Mouse (Mus musculus) layer of hippocampus, postnatal 10 days (tissue): Measurements from ENCODE around the gene Efhd2. TPM values are rescaled to one million over a fixed set of nuclear protein-coding genes. Genes with fewer than 3 reads are reported as not detected.

ENCODE experiments used
- DNase-seq, 2 experiments: peaks; one replicate each; pipeline ENCODE4 v3.0.0; 2021; ENCODE audit warnings: low spot score in 2 of 2
- total RNA-seq, 2 experiments: library from RNA; stranded (reverse); gene quantifications; 2 replicates each; pipeline ENCODE4 v1.2.3; 2021

The Efhd2 gene
- total RNA-seq, 2 experiments from 2014 or later = 43.8 to 46.9 TPM

DNA sequence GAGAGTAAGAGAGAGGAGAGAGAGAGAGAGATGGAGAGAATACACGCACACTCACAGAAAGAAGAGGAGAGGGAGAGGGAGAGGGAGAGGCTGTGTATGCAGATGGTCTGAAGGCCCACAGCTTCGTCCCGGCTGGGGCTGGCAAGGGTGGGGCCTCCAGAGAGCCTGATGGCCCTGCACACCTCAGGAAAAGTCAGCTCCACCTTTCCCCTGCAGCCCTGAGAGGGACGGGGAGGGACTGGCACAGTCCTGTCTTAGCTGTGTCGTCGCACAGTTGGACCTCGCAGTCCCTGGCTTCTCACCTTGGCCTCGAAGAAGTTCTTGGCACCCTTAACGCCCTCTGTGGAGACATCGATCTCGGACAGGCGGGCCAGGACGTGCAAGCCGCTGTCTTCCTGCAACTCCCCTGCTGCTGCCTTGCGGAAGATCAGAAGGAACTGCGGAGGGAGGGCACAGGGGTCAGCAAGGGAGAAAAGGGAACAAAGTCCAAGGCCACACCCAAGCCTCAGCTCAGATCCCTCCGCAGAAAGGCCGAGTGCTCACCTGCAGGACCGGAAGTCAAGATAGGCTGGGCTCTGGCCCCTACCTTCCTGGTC lies 14.4 kb downstream of the Efhd2 start:
- no peak for DNase-seq

DNA sequence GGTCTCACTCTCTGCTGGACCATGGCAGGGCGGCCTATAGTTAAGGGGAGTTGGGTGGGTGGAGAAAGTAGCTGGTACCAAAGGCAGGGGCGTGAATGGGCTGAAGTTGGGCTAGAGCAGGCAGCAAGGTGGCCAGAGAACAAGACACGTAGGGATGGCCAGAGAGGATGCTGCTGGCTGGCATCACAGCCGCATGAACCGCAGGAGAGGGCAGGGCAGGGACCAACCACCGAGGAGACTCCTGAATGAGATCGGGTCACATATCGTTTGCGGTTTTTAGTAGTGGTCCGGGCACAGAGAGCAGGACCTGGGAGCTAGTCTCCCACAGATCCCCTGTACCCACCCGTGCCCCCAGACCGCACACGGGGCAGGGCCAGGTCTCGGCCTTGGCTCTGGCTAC lies 15.4 kb downstream of the Efhd2 start:
- no peak for DNase-seq

DNA sequence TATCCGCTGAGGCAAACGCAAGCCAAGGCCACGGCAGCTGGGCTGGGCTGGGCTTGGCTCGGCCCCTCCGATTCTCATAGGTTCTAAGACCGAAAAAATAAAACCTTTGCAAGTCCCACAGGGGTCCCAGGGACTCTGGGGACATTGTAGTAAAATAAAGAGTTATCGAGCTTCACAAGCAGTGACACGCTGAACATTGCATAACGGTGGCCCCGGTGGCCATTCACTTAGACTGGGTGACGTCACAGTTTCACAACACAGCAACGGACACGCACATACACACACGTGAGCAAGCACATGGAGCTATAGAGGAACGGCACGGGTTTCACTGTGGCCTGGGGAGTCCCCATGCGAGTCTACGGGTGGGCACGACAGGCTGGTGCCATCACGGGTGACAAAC lies 16.2 kb downstream of the Efhd2 start:
- DNase-seq = no peak

DNA sequence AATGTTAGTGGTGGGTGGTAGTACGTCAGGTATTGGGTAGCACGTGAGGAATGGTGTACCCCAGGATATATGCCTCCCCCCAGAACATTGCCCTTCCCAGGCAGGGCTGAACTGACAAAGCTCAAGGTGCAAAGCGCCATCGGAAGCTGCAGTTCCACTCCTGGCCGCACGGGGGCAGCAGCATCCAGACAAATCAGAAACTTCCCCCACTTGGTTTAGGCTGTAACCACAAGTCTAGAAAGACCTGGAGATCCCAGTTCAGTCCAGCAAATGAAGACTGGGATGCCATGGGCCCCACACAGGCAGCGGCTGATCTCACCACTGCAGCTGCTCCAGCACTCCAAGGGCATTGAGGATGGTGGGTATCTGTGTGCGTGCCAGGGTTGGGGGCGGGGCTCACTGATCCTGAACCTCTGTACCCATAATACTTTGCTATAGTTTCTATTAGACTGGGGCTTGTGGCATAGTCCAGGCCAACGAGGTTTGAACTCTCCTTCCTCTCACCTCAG lies 17.2 kb downstream of the Efhd2 start:
- DNase-seq = peak; percentile 91 to 92

GRCm38 (mm10) chr4:141853437-141853836 lies 21.3 kb downstream of the Efhd2 start:
- peak; percentile 75 to 79 for DNase-seq

DNA sequence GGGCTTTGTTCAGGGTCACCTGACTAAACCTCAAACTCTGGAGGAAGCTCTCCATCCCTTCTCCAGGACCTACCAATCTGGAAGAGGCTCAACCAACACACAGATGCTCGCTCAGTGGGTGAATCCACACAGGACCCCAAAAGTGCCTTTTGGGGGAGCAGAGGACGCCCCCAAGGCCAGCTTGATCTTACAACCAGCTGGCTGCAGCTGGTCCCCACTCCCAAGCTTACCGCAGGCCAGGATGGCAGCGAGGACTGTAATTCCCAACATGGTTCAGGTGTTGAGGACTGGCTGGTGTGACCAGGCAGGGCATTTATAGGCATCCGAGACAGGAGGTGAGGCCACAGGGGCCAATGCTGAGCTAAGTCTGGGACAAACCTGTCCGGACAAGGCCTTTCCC lies 28.7 kb downstream of the Efhd2 start, which contains the start of gene Ctrc:
TSS of gene Ctrc (minus strand) at position 361 of the 400 bp plus-strand sequence.
- no peak for DNase-seq

DNA sequence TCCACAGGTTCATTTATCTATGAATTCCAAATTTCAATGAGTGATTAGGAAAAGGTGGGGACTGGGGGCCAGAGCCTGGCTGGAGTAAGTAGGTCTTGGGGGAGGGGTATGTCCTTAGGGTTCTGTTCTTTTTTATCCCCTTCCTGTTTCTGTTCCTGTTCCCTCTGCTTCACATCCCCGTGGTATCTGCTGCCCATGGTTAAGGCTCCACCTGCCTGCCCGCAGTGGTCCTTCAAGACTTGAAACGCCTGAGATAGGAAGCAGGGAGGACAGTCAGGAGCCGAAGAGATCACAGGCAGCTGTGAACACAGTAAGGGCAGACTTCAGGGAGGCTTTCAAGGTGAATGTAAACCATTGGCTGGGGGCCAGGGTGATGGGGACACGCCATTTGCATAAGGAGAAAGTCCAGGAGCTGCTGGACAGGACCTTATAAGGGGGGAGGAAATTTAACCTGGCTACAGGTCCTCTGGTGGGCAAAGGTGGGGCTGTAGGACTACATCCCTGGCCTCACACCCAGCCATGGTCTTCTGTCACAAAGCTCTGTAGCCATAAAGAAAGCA lies 40.1 kb downstream of the Efhd2 start:
- no peak for DNase-seq

DNA sequence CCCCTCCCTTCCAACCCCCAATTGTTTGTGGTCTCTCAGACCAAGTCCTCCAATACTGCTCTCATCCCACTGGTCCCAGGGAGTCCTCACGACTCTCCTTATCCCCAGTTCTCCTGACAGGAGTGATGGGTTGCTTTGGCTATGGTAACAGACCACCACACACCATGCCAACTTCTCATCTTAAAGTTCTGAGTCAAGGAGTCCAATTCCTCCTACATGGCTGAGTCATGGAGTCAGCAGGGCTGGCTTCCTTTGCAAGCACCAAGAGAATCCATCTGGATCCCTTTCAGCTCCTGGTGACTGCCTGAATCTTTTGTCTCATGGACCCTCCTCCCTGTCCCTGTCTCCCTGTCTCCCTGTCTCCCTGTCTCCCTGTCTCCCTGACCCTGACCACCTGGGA lies 40.8 kb downstream of the Efhd2 start:
- DNase-seq = no peak

DNA sequence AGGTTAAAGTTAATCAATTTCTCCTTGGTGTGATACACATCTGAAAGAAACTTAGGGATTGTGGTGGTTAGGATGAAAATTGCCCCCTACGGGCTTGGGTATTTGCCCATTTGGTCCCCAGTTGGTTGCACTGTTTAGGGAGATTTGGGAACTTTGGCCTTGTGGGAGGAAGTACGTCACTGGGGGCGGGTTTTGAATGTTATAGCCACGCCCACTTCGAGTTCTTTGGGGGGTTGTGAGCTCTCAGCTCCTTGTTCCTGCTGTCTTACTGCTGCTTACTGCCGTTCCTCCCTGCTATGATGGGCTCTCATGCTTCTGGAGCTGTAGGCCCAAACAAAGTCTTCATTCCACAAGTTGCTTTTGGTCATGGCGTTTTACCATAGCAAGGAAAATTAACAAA lies 43.4 kb downstream of the Efhd2 start:
- DNase-seq = no peak

DNA sequence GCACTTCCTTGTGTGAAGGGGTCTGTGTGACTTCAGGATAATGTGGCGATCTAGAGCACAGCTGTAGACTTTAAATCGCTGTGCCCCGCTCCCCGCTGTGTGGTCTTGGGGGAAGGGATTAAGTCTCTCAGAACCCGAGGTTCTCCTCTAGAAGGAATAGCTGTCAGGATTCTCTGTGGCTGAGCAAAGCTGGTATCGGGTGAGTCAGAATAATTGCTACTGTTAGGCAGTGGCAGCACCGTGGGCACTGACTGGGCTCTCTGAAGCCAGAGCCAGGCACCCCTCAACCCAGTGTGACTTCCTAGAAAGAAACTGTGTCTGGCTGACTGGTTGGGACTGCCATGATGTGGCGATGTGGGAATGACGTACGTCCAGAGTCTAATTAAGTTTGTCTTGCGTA lies 44.3 kb downstream of the Efhd2 start:
- no peak for DNase-seq

DNA sequence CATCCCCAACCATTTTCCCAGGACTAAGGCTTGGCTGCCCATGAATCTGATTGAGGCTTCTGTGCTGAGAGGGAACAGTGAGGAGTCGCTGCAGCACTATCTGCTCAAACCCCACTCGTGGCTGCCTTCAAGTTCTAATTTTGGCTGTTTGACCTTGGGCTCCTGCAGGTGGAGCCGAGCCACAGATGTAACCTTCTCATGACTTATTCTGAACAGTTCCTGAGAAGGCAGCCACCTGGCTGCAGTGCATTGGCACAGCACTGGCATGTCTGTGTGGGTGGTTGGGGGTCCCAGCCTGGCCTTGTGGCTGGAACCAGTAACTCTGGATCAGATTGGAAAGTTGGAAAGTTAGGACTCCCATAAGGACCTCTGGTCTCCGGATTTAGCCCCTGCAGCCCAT lies 46.5 kb downstream of the Efhd2 start:
- DNase-seq = no peak

DNA sequence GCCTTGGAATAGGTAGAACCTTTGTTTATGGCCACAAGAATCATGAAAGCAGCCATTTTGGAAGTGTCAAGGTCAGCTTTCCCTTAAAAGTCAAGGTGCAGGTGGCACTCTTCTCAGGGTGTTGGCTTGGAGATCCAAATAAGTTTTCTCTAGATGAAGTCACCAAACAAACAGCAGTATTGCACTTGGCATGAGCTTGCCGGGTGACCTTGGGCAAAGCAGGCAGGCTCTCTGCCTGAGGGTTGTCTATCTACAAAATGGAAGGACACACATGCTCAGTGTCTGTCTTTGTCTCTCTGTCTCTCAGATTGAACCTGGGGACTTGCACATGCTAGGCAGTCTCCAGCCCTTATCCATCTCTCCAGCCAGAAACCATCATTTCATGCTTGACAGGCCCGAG lies 47.3 kb downstream of the Efhd2 start:
- DNase-seq = no peak

DNA sequence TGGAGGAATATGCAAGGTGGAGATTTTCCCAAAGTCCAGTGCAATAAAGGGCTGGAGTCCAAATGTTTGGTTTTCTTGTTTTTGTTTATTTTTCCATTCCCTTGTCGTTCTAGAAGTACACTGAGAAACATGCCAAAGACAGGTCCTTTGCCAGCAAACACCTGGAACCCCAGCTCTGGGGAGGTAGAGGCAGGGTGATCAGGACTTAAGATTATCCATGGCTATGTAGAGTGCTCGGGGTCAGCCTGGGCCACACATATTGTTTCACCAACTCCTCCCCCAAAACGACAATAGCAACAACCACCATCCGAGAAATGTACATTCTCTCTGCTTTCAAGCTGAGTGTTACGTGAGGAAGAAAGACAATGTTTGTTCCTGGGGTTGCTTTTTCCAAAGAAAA lies 48.7 kb downstream of the Efhd2 start, which contains the start of gene Cela2a:
TSS of gene Cela2a (minus strand) at position 101 of the 400 bp plus-strand sequence.
- no peak for DNase-seq

GRCm38 (mm10) chr4:141822979-141823378 lies 51.7 kb downstream of the Efhd2 start:
- no peak for DNase-seq

GRCm38 (mm10) chr4:141822089-141822488 lies 52.6 kb downstream of the Efhd2 start:
- no peak for DNase-seq

DNA sequence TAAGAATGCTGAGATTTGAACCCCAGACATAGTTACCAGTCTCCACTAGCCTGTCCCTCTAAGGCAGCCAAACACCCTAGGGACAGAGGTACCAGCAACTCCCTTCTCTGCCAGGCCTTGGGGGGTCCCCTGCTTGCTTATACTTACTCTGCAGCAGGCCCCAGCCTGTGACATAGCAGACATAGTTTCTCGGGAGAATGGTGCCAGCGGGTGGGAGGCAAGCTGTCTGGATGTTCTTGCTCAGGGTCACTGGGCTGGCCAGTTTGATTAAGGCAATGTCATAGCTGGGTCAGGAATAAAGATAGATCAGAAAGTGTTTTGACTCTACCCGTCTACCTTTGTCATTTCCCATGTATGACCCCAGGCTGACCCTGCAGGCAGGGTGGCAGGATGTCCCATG lies 53.5 kb downstream of the Efhd2 start:
- DNase-seq = no peak

- no peak for DNase-seq
Observed at GRCm38 (mm10) chr4:141819316-141819715, 55.4 kb downstream of the Efhd2 start.

DNA sequence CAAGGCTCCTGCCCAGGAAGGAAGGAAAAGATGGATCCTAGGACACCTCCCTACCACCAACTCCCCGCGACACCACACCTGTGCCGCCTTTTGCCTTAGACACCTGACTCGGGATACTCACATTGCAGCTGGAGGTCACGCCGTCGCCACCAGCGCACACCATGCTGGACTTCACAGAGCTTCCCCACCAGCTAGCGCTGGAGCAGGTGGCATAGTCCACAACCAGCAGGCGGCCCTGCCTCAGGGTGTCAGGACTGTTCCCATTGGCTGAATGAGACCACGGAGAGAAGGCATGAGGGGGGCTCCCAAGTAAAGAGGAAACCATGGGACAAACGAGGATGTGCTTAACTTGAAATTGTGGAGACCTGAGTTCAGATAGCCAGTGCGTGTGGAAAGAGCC lies 55.9 kb downstream of the Efhd2 start:
- DNase-seq = no peak

DNA sequence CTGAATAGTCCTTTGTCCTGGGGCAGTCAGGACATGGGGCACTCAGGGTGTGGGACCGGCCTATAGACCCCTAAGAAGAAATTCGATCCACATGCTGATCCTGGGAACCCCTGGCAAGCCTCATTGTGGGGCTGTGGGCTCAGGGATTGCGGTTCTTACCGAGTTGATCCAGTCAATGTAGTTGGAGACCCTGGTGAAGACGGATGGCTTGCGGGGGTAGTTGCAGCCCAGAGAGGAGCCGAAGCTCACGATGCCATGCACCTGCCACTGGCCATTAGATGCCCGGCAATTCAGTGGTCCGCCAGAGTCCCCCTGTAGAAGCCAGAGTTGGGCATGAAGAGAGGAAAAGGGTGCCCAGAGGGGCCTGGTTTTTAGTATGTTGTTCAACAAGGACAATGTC lies 57.0 kb downstream of the Efhd2 start:
- no peak for DNase-seq

DNA sequence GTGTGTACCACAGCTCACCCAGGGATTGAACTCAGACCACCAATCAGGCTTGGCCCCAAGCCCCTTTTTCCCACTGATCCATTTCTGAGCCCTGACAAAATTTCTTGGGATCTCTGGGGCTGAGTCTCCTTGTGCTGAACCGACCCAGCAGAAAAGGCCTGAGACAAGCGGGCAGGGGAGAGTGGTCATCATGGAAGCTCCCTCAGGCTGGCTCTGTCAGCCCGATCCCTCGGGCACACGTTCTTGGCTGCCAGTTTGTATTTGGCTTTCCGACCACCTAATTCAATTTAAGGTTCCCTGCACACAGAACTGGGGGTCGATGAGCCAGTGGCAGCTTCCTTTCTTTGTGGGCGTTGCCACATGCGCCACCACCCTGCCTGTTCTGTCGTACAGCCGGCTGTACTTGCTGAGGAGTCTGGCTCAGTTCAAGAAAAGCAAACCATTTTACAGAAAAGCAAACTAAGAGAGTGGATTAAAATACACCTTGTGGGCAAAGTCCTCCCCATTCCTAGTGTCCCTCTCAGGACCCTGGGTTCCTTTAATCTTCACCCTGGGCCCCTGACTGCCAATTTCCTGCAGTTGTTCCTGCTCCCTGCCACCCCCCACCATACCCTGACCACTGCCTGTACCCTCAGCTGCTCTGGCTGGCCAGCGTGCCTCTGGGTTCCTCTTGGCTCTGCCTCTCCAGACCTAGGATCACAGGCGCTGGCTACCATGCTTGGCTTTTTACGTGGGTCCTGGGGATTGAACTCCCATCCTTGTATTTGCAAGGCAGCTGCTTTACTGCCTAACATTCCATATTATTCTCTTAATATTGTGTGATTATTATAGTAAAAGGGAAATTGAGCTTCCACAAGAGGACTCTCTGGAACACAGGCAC lies 57.7 kb downstream of the Efhd2 start:
- DNase-seq = no peak

DNA sequence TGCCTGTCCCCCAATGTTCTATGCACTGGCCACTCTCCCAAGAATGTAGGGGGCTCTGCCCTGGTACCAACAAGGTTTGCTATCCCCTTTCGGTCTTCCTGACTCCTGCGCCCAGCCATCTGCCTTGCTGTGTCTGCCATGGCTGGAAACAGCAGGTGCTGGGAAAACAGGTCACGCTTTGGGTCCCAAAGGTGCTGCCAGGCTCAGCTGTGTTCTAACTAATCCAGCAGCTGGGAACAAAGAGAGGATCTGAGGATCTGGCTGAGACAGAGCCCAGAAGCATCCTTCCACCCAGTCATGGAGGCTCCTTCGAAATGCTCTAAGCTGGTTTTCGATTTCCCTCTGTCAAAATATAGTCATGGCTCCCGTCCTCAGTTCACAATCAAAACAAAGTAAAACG lies 58.5 kb downstream of the Efhd2 start:
- no peak for DNase-seq

DNA sequence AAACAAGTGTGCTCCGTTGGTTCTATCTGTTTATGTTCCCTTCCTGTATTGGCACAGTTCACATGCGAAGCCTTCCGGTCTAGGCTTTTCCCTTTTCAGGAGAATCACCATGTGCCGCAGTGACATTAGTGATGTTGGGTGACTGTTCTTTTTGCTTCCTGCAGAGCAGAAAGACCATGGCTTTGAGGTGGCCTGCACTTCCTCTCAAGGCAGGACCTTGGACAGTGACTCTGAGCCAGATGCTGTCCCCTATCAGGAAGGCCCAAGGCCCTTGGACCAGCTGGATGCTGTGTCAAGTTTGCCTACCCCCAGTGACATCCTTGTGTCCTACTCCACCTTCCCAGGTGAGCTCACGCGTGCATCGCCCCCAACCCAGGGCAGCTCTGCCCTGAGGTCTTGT lies 63.3 kb downstream of the Efhd2 start:
- DNase-seq = no peak
